Mouse (Mus musculus): ENCODE measurements around the gene Arhgap29. TPM values are rescaled to one million over a fixed set of nuclear protein-coding genes. Genes with fewer than 3 reads are reported as not detected.

Gene Arhgap29
- total RNA-seq, 2 experiments from 2014 or later = 107 to 114 TPM

- DNase-seq = no peak
Measured at GRCm38 (mm10) chr3:122018421-122018820, 66.1 kb downstream of the Arhgap29 start.

DNA sequence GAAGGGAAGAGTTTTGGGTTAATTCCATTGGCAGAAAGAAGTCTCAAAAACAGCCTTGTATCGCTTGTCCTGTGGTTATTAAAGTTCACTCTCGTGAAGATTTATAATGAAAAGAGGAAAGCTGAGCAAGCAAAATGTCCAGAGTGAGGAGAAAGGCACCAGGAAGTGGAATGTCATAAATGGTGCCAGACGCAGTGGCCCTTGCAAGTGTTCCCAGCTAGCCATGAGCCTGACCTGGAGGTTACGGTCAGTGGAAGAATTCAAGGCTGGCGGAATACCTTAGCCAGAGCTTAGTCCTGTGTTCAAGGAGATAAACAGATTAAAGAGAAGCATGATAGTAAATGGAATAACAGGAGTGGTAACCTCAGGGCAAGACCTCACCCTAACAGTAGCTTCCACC, 66.8 kb downstream of the Arhgap29 start:
- DNase-seq = no peak

DNA sequence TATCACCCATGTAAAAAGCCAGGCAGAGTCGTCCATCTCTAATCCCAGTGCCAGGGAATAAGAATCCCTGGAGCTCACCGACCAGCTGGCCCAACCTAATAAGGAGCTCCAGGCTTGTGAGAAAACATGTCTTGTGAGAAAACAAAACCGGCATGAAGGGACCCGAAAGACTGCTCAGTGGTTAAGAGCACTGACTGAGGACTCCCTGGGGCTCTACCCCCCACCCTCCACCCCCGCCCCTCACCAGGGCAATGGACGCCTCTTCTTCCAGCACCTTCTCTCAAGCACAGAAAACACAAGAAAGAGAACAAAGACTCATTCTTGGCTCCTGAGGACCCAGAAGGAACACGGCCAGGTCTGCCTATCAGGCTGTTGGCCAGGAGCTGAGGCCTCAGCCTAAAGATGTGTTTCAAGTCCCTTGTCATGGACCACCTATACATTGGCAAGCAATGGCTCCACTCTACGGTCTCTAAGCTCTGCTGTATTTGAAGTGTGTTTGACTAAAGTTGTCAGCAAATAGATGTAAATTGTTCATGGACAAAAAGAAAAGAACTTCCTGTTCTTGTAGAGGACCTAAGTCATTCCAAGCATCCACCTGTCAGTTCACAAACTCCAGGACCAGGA, 68.8 kb downstream of the Arhgap29 start:
- no peak for DNase-seq

GRCm38 (mm10) chr3:122022355-122022754, 70.0 kb downstream of the Arhgap29 start:
- DNase-seq = no peak

- no peak for DNase-seq
Measured at GRCm38 (mm10) chr3:122026676-122027075, 74.3 kb downstream of the Arhgap29 start.

GRCm38 (mm10) chr3:122027776-122028175, 75.4 kb downstream of the Arhgap29 start:
- no peak for DNase-seq

- peak; percentile 49 for DNase-seq
Measured at GRCm38 (mm10) chr3:122033248-122033837, 81.0 kb downstream of the Arhgap29 start.

DNA sequence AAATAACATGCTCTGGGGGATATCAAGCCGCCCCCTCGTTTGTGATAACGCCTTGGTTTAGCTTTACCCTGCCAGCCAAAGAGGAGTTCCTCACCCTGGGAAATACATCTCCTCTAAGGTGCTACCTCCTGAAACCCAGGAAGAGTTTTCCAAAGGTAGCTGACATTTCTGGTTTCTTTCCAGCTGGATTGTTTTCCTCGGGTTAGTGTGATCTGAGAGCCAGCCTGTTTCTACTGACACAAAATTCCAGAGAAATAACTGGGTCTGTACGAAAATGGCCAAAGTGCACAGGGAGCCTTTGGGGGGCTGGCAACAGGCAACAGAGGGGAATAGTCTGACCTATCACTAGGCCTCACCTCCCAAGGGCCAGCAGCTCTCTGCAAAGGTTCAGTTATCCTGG, 81.9 kb downstream of the Arhgap29 start:
- DNase-seq = no peak

- DNase-seq = no peak
Measured at GRCm38 (mm10) chr3:122035092-122035491, 82.8 kb downstream of the Arhgap29 start.

- DNase-seq = no peak
Measured at GRCm38 (mm10) chr3:122040522-122040921, 88.2 kb downstream of the Arhgap29 start.

DNA sequence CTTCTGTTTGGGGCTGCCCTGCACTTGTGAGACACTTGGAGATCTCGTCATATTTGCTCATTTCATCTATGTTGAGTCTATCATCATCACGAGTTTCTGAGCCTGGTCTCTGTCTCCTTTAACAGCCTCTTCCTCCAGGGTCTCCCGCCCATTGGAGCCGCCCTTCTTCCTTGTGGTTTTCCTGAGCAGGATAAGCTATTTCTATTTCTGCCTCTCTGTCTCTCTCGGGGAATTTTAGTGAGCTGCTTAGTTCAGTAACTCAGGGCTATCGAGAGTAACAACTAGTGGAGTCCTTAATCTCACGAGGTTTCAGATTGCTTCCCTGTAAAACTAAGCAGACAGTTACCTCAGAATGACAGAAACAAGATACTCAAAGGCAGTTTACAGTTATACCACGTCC, 90.8 kb downstream of the Arhgap29 start:
- no peak for DNase-seq

- DNase-seq = no peak
Measured at GRCm38 (mm10) chr3:122043799-122044547, 91.6 kb downstream of the Arhgap29 start, which contains the start of gene Abca4. TSS of gene Abca4 (plus strand) at chr3:122044443.

DNA sequence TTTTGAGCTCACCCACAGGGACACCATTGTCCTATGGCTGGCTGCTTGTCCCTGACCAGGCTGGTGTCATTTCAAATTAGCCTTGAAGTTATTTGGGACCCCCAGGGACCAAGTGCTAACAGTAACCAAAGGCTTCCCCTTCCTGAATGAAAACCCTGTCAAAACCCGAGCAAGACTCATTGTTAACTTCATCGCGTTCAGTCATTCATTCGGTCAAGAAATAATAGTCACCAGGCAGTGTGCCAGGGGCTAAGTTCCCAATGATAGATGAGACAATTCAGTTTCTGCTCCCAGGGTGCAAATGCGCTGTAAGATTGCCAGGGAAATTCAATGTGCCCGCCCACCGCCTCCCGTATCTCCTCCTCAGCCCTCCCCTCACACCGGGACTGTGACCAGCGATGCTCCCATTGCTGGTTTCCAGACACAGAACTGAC, 93.9 kb downstream of the Arhgap29 start:
- DNase-seq = peak; percentile 77

- DNase-seq = peak; percentile 47
Measured at GRCm38 (mm10) chr3:122047402-122047801, 95.1 kb downstream of the Arhgap29 start.

- peak; percentile 80 for DNase-seq
Measured at GRCm38 (mm10) chr3:122047921-122048861, 95.8 kb downstream of the Arhgap29 start.

DNA sequence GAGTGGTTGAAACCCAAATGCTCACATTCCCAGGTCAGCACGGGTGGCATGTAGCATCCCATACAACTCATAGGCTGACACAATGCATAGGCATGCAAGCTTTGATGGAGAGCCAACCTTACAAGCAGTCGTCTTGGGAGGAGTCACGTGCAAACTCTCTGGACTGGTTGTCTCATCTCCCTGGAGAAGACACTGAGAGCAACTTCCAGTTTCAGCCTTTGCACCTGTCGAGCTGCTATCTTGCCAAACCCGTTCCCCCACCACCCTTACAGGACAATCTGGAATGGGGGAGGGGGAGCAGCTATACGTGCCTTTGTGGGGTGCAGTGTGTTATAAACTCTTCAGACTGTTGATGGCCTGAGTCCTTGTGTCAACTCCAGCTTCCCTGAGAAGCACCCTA, 96.8 kb downstream of the Arhgap29 start:
- no peak for DNase-seq

GRCm38 (mm10) chr3:122058439-122059198, 106.3 kb downstream of the Arhgap29 start:
- DNase-seq = no peak

GRCm38 (mm10) chr3:122062586-122062985, 110.2 kb downstream of the Arhgap29 start:
- no peak for DNase-seq

DNA sequence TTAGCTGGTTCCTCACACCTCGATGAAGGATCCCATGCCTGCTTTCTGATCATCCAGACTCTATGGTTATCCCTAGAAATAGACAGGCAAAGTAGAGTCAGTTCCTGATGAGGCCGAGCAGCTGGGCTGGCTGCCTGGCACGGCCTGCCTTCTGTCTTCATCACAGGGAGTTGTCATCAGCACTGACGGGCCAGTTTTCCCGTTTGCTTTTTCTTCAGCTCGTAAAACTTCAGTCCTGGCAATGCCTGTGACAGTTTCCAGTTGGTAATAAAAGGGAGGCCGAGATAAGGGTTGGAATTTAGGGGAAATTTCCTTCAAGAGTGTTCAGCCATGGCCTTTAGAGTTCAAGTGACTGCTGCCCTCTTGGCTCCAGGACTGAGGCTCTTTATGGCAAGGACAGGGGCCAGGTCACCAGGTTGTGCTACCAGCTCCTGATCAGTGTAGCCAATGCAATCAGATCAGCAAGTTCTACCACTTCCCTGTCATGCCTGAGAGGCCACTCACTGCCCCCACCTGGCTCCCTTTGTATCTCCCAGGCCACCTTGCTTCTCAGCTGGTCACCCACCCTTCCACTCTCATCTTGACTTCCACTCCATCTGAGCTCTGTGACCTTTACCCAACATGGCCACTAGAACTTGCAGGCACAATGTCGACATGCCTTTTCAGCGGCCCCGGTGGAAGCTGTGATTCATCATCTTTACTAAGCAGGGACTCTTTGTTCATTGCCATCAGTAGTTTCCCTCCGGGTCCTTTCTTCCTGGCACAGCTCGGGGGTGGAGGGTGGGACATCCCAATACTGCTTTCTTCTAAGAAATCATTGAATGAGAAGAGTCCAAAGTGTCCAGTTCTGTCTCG, 112.4 kb downstream of the Arhgap29 start:
- DNase-seq = peak; percentile 68
